ENCODE assay signal across 9 mouse cellular contexts in genomic region chr16:27457273-27457672, GRCm38 (mm10).
DNase-seq lines count a peak whose midpoint lies in the region; ATAC-seq and TF ChIP-seq lines count a peak whose summit lies in the region.
"Had no signal": no experiment of that assay in that cellular context is flagged by ENCODE, and none has a peak within 500 bp of the region (broad histone marks: within the 10 kb centered on the region; RNA-seq: fewer than 3 reads in every experiment).

No protein-coding gene starts in this region.

- no peaks in the 10 kb centered on the region for H3K36me3 ChIP-seq in MEL (ENCODE audit: control insufficient read depth in 1 of 2, insufficient read depth in 2 of 2, low read length in 2 of 2)
- no peaks in the 10 kb centered on the region for H3K36me3 ChIP-seq in forebrain, embryonic 10.5 days (replicated peaks)
- H3K36me3 ChIP-seq in hindbrain, embryonic 13.5 days = no peaks in the 10 kb centered on the region

- H3K27ac ChIP-seq in MEL (ENCODE audit: control insufficient read depth, low read depth, low read length) = no peak overlapping the region
- H3K27ac ChIP-seq in forebrain, embryonic 10.5 days = no peak overlapping the region
- H3K27ac ChIP-seq in hindbrain, embryonic 13.5 days = no peak overlapping the region

- no peaks in the 10 kb centered on the region for H3K27me3 ChIP-seq in MEL (ENCODE audit: control insufficient read depth in 1 of 2, insufficient read depth in 2 of 2, low read length in 2 of 2)
- H3K27me3 ChIP-seq in forebrain, embryonic 10.5 days (ENCODE audit: poor library complexity, severe bottlenecking) = no peaks in the 10 kb centered on the region
- no peaks in the 10 kb centered on the region for H3K27me3 ChIP-seq in hindbrain, embryonic 13.5 days
- H3K27me3 ChIP-seq: megakaryocyte, embryonic 14.5 days had no signal

- peak; percentile 77 for DNase-seq in MEL (ENCODE audit: low read depth, low spot score)
- DNase-seq in brain, embryonic 14.5 days (ENCODE audit: low read depth) = peak; percentile 85
- DNase-seq in forebrain, embryonic 10.5 days (ENCODE audit: extremely low spot score, low spot score) = peak; percentile 72
- DNase-seq in left cerebral cortex, adult 11 months (ENCODE audit: low spot score) = peak; percentile 44
- DNase-seq in right cerebral cortex, postnatal 14 days = peak; percentile 86
- DNase-seq in urinary bladder, postnatal 36 days (ENCODE audit: low spot score in 2 of 2) = peak; percentile 53 to 72

- peak; percentile 99 for TF ChIP-seq RAD21 in MEL (IDR thresholded peaks at IDR 0.05; ENCODE audit: low read depth, low read length)

- ATAC-seq in hindbrain, embryonic 13.5 days (ENCODE audit: low FRiP score) = 0 out of 2 replicates have a peak, but pooled peaks have one; percentile 48
- ATAC-seq in megakaryocyte-erythroid progenitor cell, adult 5-6 weeks (replicated peaks; ENCODE audit: low FRiP score, low TSS enrichment, poor library complexity, severe bottlenecking) = peak; percentile 85

- no peak overlapping the region for H3K4me3 ChIP-seq in MEL (ENCODE audit: control insufficient read depth in 1 of 2, insufficient read depth in 1 of 2, low read depth in 2 of 2, low read length in 2 of 2)
- H3K4me3 ChIP-seq in forebrain, embryonic 10.5 days = no peak overlapping the region
- no peak overlapping the region for H3K4me3 ChIP-seq in hindbrain, embryonic 13.5 days
- H3K4me3 ChIP-seq: megakaryocyte, embryonic 14.5 days had no signal

- no peak overlapping the region for H3K9ac ChIP-seq in MEL (ENCODE audit: control insufficient read depth, low read depth, low read length, poor library complexity, severe bottlenecking)
- H3K9ac ChIP-seq in hindbrain, embryonic 13.5 days = no peak overlapping the region

- 18% methylated on average over 4 of the region's 4 CpGs for WGBS in forebrain, embryonic 10.5 days
- WGBS in hindbrain, embryonic 13.5 days = 20% methylated on average over 4 of the region's 4 CpGs

- H3K9me3 ChIP-seq in MEL (replicated peaks; ENCODE audit: insufficient read depth, low read length) = no peaks in the 10 kb centered on the region
- no peaks in the 10 kb centered on the region for H3K9me3 ChIP-seq in forebrain, embryonic 10.5 days
- H3K9me3 ChIP-seq in hindbrain, embryonic 13.5 days = no peaks in the 10 kb centered on the region
- H3K9me3 ChIP-seq: megakaryocyte, embryonic 14.5 days had no signal

- TF ChIP-seq POLR2A in MEL (IDR thresholded peaks at IDR 0.05; ENCODE audit: control insufficient read depth in 1 of 2, insufficient read depth in 1 of 2, low read depth in 1 of 2, low read length in 2 of 2, poor library complexity in 1 of 2) = no peak
- no peak for TF ChIP-seq POLR2A in brain, embryonic 14.5 days (IDR thresholded peaks at IDR 0.05; ENCODE audit: borderline replicate concordance, extremely low read depth, insufficient read depth, insufficient read length, poor library complexity, severe bottlenecking)

- no peak for TF ChIP-seq EP300 in MEL (IDR thresholded peaks at IDR 0.05; ENCODE audit: low read depth in 1 of 2, low read length in 2 of 2)

- H3K79me2 ChIP-seq in MEL (ENCODE audit: control insufficient read depth, insufficient read depth, low read length, poor library complexity) = no peaks in the 10 kb centered on the region

- H3K4me1 ChIP-seq in MEL (ENCODE audit: control insufficient read depth in 1 of 2, insufficient read depth in 2 of 2, low read length in 2 of 2) = no peaks in the 10 kb centered on the region
- no peaks in the 10 kb centered on the region for H3K4me1 ChIP-seq in forebrain, embryonic 10.5 days
- no peaks in the 10 kb centered on the region; the same call in 1 of the 2 replicates for H3K4me1 ChIP-seq in hindbrain, embryonic 13.5 days (replicated peaks)
- H3K4me1 ChIP-seq: megakaryocyte, embryonic 14.5 days had no signal

- TF ChIP-seq CTCF in MEL (IDR thresholded peaks at IDR 0.05 in 2 of 3, conservative IDR thresholded peaks at IDR 0.05 in 1 of 3; ENCODE audit: control insufficient read depth in 1 of 3, insufficient read depth in 1 of 3, low read depth in 2 of 3, low read length in 3 of 3, poor library complexity in 1 of 3, severe bottlenecking in 1 of 3) = peak; percentile 94 to 96 (median 94)
- peak; percentile 90 for TF ChIP-seq CTCF in brain, embryonic 14.5 days (IDR thresholded peaks at IDR 0.05; ENCODE audit: borderline replicate concordance, extremely low read depth, insufficient read depth, insufficient read length)

- H3K4me2 ChIP-seq in hindbrain, embryonic 13.5 days = no peak overlapping the region

TF ChIP-seq in MEL, 35 proteins besides CTCF, POLR2A, EP300 and RAD21:
- TF ChIP-seq MAX (IDR thresholded peaks at IDR 0.05; ENCODE audit: low read length) (peak; percentile 95), CHD1 (IDR thresholded peaks at IDR 0.05; ENCODE audit: low read depth, low read length) (no peak), SMC3 (IDR thresholded peaks at IDR 0.05; ENCODE audit: low read depth, low read length) (peak; percentile 93), ELF1 (IDR thresholded peaks at IDR 0.05; ENCODE audit: low read depth, low read length) (no peak), POLR2AphosphoS2 (IDR thresholded peaks at IDR 0.05; ENCODE audit: low read length) (no peak), ZC3H11A (IDR thresholded peaks at IDR 0.05; ENCODE audit: low read depth, low read length) (peak; percentile 88), TCF12 (IDR thresholded peaks at IDR 0.05; ENCODE audit: low read depth, low read length) (no peak), HCFC1 (IDR thresholded peaks at IDR 0.05; ENCODE audit: low read depth, low read length) (no peak), ZNF384 (IDR thresholded peaks at IDR 0.05; ENCODE audit: low read depth, low read length) (no peak), JUND (IDR thresholded peaks at IDR 0.05; ENCODE audit: low read depth, low read length) (no peak), TBP (IDR thresholded peaks at IDR 0.05; ENCODE audit: low read depth, low read length) (no peak), KAT2A (conservative IDR thresholded peaks at IDR 0.05; ENCODE audit: low read depth, low read length) (no peak), USF1 (IDR thresholded peaks at IDR 0.05; ENCODE audit: low read depth, low read length) (peak; percentile 54; the same call in 1 of the 2 replicates), UBTF (IDR thresholded peaks at IDR 0.05; ENCODE audit: borderline replicate concordance, insufficient read depth, low read depth, low read length) (no peak), ZMIZ1 (IDR thresholded peaks at IDR 0.05; ENCODE audit: low read depth, low read length) (no peak), MXI1 (IDR thresholded peaks at IDR 0.05; ENCODE audit: low read depth, low read length) (0 out of 2 replicates have a peak, but pooled peaks have one; percentile 22), NRF1 (IDR thresholded peaks at IDR 0.05; ENCODE audit: insufficient read depth, low read depth, low read length, poor library complexity, severe bottlenecking) (no peak), RCOR1 (IDR thresholded peaks at IDR 0.05; ENCODE audit: low read depth, low read length) (no peak), ETS1 (IDR thresholded peaks at IDR 0.05; ENCODE audit: low read depth, low read length) (no peak), TAL1 (IDR thresholded peaks at IDR 0.05; ENCODE audit: low read length) (no peak), MYC (IDR thresholded peaks at IDR 0.05; ENCODE audit: low read depth, low read length) (peak; percentile 92), MEF2A (IDR thresholded peaks at IDR 0.05; ENCODE audit: extremely low read depth, insufficient replicate concordance, low read depth, low read length, poor library complexity, severe bottlenecking) (no peak), E2F4 (IDR thresholded peaks at IDR 0.05; ENCODE audit: borderline replicate concordance, low read depth, low read length) (no peak)
